Comparison of ENCODE assay signal across 24 mouse cellular contexts in genomic region chr2:59532999-59533398, GRCm38 (mm10). TPM values are rescaled to one million over a fixed set of nuclear protein-coding genes. Genes with fewer than 3 reads are reported as not detected.
DNase-seq lines count a peak whose midpoint lies in the region; ATAC-seq and TF ChIP-seq lines count a peak whose summit lies in the region.
"Had no signal": no experiment of that assay in that cellular context is flagged by ENCODE, and none has a peak within 500 bp of the region (broad histone marks: within the 10 kb centered on the region; RNA-seq: fewer than 3 reads in every experiment).

No protein-coding gene starts in this region.

- TF ChIP-seq CTCF in layer of hippocampus, adult 2 months (conservative IDR thresholded peaks at IDR 0.05): no peak

- ATAC-seq in heart, embryonic 12.5 days (ENCODE audit: insufficient number of reproducible peaks, low FRiP score): no peak
- ATAC-seq in midbrain, embryonic 11.5 days (ENCODE audit: low FRiP score): no peak
- no peak for ATAC-seq in midbrain, embryonic 14.5 days (ENCODE audit: low FRiP score, low TSS enrichment)
- ATAC-seq: activated CD4-positive, CD25-positive, alpha-beta regulatory T cell, adult 4 months; CD4-positive, CD25-positive, alpha-beta regulatory T cell, adult 4 months; Patski had no signal

- H3K36me3 ChIP-seq in heart, embryonic 12.5 days: no peaks in the 10 kb centered on the region
- no peaks in the 10 kb centered on the region for H3K36me3 ChIP-seq in midbrain, embryonic 11.5 days (ENCODE audit: control insufficient read depth, insufficient read depth, low read length)
- H3K36me3 ChIP-seq in midbrain, embryonic 14.5 days (ENCODE audit: control insufficient read depth, insufficient read depth, low read length): no peaks in the 10 kb centered on the region
- H3K36me3 ChIP-seq: G1E had no signal

- no peak overlapping the region for H3K9ac ChIP-seq in heart, embryonic 12.5 days
- no peak overlapping the region for H3K9ac ChIP-seq in midbrain, embryonic 11.5 days (ENCODE audit: low read length)
- H3K9ac ChIP-seq in midbrain, embryonic 14.5 days (replicated peaks; ENCODE audit: low read length): no peak overlapping the region

- no peak overlapping the region for H3K4me2 ChIP-seq in heart, embryonic 12.5 days
- H3K4me2 ChIP-seq in midbrain, embryonic 11.5 days: no peak overlapping the region
- H3K4me2 ChIP-seq in midbrain, embryonic 14.5 days (ENCODE audit: low read length): no peak overlapping the region

- no peaks in the 10 kb centered on the region for H3K9me3 ChIP-seq in heart, embryonic 12.5 days (replicated peaks)
- H3K9me3 ChIP-seq in midbrain, embryonic 11.5 days (ENCODE audit: control insufficient read depth, low read length): no peaks in the 10 kb centered on the region
- no peaks in the 10 kb centered on the region for H3K9me3 ChIP-seq in midbrain, embryonic 14.5 days (ENCODE audit: control insufficient read depth, low read length)
- H3K9me3 ChIP-seq: G1E had no signal

- peak; percentile 61 for DNase-seq in heart, adult 11 months
- DNase-seq in layer of hippocampus, adult 2 months (ENCODE audit: low spot score in 2 of 2): no peak
- DNase-seq in layer of hippocampus, adult 9-10 months (ENCODE audit: low spot score): no peak
- peak; percentile 68 for DNase-seq in midbrain, embryonic 11.5 days (ENCODE audit: low spot score, missing footprints)
- DNase-seq in midbrain, embryonic 14.5 days: no peak
- DNase-seq: adrenal gland, adult 2 months; adrenal gland, adult 8-10 months; adrenal gland, postnatal 10 days; adrenal gland, postnatal 14 days; adrenal gland, postnatal 25 days; adrenal gland, postnatal 36 days; B cell, adult 2 months had no signal

- H3K4me1 ChIP-seq in heart, embryonic 12.5 days (replicated peaks): peaks cover 19% of the 10 kb centered on the region
- peaks cover 5% of the 10 kb centered on the region for H3K4me1 ChIP-seq in midbrain, embryonic 11.5 days (ENCODE audit: control insufficient read depth, insufficient read depth, low read length)
- 0 out of 2 replicates have a peak, but pooled peaks cover 4% of the 10 kb centered on the region for H3K4me1 ChIP-seq in midbrain, embryonic 14.5 days (ENCODE audit: control insufficient read depth, insufficient read depth, low read length)

- H3K27ac ChIP-seq in heart, embryonic 12.5 days (ENCODE audit: poor library complexity, severe bottlenecking): no peak overlapping the region
- peak overlapping the region; percentile 76 for H3K27ac ChIP-seq in layer of hippocampus, adult 2 months
- no peak overlapping the region for H3K27ac ChIP-seq in midbrain, embryonic 11.5 days (ENCODE audit: low read depth, low read length)
- H3K27ac ChIP-seq in midbrain, embryonic 14.5 days (replicated peaks; ENCODE audit: low read depth, low read length): no peak overlapping the region

- no peak overlapping the region for H3K4me3 ChIP-seq in heart, embryonic 12.5 days
- no peak overlapping the region for H3K4me3 ChIP-seq in layer of hippocampus, adult 2 months
- no peak overlapping the region for H3K4me3 ChIP-seq in midbrain, embryonic 11.5 days (ENCODE audit: low read depth, low read length)
- no peak overlapping the region for H3K4me3 ChIP-seq in midbrain, embryonic 14.5 days (replicated peaks; ENCODE audit: low read depth, low read length)

- 84% methylated on average over 3 of the region's 3 CpGs for WGBS in heart, embryonic 12.5 days
- WGBS in midbrain, embryonic 11.5 days: 92% methylated on average over 3 of the region's 3 CpGs
- WGBS in midbrain, embryonic 14.5 days: 89% methylated on average over 3 of the region's 3 CpGs

- H3K27me3 ChIP-seq in heart, embryonic 12.5 days (replicated peaks): no peaks in the 10 kb centered on the region
- H3K27me3 ChIP-seq in midbrain, embryonic 11.5 days (ENCODE audit: control insufficient read depth, insufficient read depth, low read length): no peaks in the 10 kb centered on the region
- no peaks in the 10 kb centered on the region for H3K27me3 ChIP-seq in midbrain, embryonic 14.5 days (ENCODE audit: control insufficient read depth, insufficient read depth, low read length)
- H3K27me3 ChIP-seq: CH12.LX, Patski had no signal

RNA-seq across cellular contexts. Expression of gene Dapl1, which starts 48.5 kb away (rescaled TPM):
- 0.43 TPM in 1 of 2 replicates, not detected in the other for polyA plus RNA-seq in heart, embryonic 12.5 days (2016; fragmentation: Nextera tagmentation; extraction: Ambion mirVana)
- total RNA-seq in layer of hippocampus, adult 2 months (2021): not detected
- 0.42 TPM in 1 of 2 replicates, not detected in the other for polyA plus RNA-seq in midbrain, embryonic 11.5 days (2014; fragmentation: Nextera tagmentation; extraction: Ambion mirVana)
- polyA plus RNA-seq in midbrain, embryonic 14.5 days (2014; fragmentation: Nextera tagmentation; extraction: Ambion mirVana): 0.42 and 0.96 TPM in 2 replicates
- total RNA-seq: adrenal gland, adult 18-20 months; adrenal gland, adult 2 months; adrenal gland, adult 8-10 months; adrenal gland, postnatal 14 days; adrenal gland, postnatal 36 days; adrenal gland, postnatal 4 days; CH12.LX; ES-E14; G1E; MEL had no signal
- polyA plus RNA-seq: adrenal gland, adult 2 months; brain, embryonic 14.5 days; C2C12; G1E; Patski had no signal

Comparison
In these comparisons a context has a peak if more than half of its experiments do, and no peak if none do; other contexts are left out.
1. DNase-seq: peak in heart, adult 11 months (single experiment) and midbrain, embryonic 11.5 days (single experiment); none in layer of hippocampus, adult 2 months (0 of 2), layer of hippocampus, adult 9-10 months (single experiment) and midbrain, embryonic 14.5 days (single experiment).